In genomic region chr2:167453814-167454213, GRCm38 (mm10) we compare ENCODE assay signal across 13 mouse cellular contexts. TPM values are rescaled to one million over a fixed set of nuclear protein-coding genes. Genes with fewer than 3 reads are reported as not detected.
DNase-seq lines count a peak whose midpoint lies in the region; ATAC-seq and TF ChIP-seq lines count a peak whose summit lies in the region.
"Had no signal": no experiment of that assay in that cellular context is flagged by ENCODE, and none has a peak within 500 bp of the region (broad histone marks: within the 10 kb centered on the region; RNA-seq: fewer than 3 reads in every experiment).

No protein-coding gene starts in this region.

- TF ChIP-seq CTCF in cerebellum, adult 2 months (IDR thresholded peaks at IDR 0.05; ENCODE audit: borderline replicate concordance, insufficient read depth, low read depth, low read length), result no peak
- TF ChIP-seq CTCF in layer of hippocampus, adult 2 months (conservative IDR thresholded peaks at IDR 0.05), result no peak

- 10% methylated on average over 3 of the region's 3 CpGs for WGBS in cerebellum, adult 2 months

- no peak overlapping the region for H3K4me3 ChIP-seq in cerebellum, adult 2 months (replicated peaks; ENCODE audit: insufficient read depth, low read depth, low read length)
- no peak overlapping the region for H3K4me3 ChIP-seq in layer of hippocampus, adult 2 months
- H3K4me3 ChIP-seq: forebrain, embryonic 13.5 days; kidney, embryonic 15.5 days; midbrain, embryonic 10.5 days had no signal

- ATAC-seq in cerebellum, adult (ENCODE audit: insufficient number of reproducible peaks, low FRiP score, low TSS enrichment), result no peak
- ATAC-seq: forebrain, embryonic 13.5 days; hindbrain, embryonic 16.5 days had no signal

- 0 out of 2 replicates have a peak overlapping the region, but pooled peaks have one; percentile 24 for H3K27ac ChIP-seq in cerebellum, adult 2 months (ENCODE audit: insufficient read depth, low read length)
- H3K27ac ChIP-seq in layer of hippocampus, adult 2 months, result peak overlapping the region; percentile 39; the same call in 1 of the 2 replicates
- H3K27ac ChIP-seq: forebrain, embryonic 13.5 days; kidney, embryonic 15.5 days; midbrain, embryonic 10.5 days had no signal

- no peak for TF ChIP-seq POLR2A in cerebellum, adult 2 months (IDR thresholded peaks at IDR 0.05; ENCODE audit: borderline replicate concordance, insufficient read depth, low read length)

- H3K27me3 ChIP-seq in cerebellum, adult 2 months (ENCODE audit: control insufficient read depth, insufficient read depth, low read length), result no peaks in the 10 kb centered on the region
- H3K27me3 ChIP-seq: forebrain, embryonic 13.5 days; kidney, embryonic 15.5 days had no signal

- DNase-seq in cerebellum, adult 2 months, result peak; percentile 64 to 70
- DNase-seq in layer of hippocampus, adult 2 months (ENCODE audit: low spot score in 2 of 2), result peak; percentile 37 to 64
- no peak for DNase-seq in layer of hippocampus, postnatal 10 days (ENCODE audit: low spot score in 2 of 2)
- peak; percentile 42 for DNase-seq in right cerebral cortex, postnatal 14 days
- no peak for DNase-seq in right cerebral cortex, postnatal 36 days (ENCODE audit: low spot score in 2 of 2)
- no peak for DNase-seq in thymus, postnatal 25 days
- DNase-seq: B cell, adult 2 months; thymus, postnatal 14 days had no signal

- H3K4me1 ChIP-seq in cerebellum, adult 2 months (ENCODE audit: control insufficient read depth, insufficient read depth, low read length), result peaks cover 64% of the 10 kb centered on the region
- H3K4me1 ChIP-seq: forebrain, embryonic 13.5 days; midbrain, embryonic 10.5 days had no signal

RNA-seq across cellular contexts. Expression of gene Slc9a8, which starts 32.3 kb away (rescaled TPM):
- 60.9 and 63.5 TPM in 2 replicates for polyA plus RNA-seq in cerebellum, adult 2 months (2012; rRNA removed)
- total RNA-seq in layer of hippocampus, adult 2 months (2021), result 10 to 100 TPM; 33.2 to 34.5 TPM
- total RNA-seq in layer of hippocampus, postnatal 10 days (2021), result 10 to 100 TPM; 33.6 to 35.0 TPM

RNA-seq across cellular contexts. Expression of gene Rnf114, which starts 38.6 kb away (rescaled TPM):
- polyA plus RNA-seq in cerebellum, adult 2 months (2012; rRNA removed), result 101 and 106 TPM in 2 replicates
- 10 to 100 TPM; 50.9 to 51.6 TPM for total RNA-seq in layer of hippocampus, adult 2 months (2021)
- total RNA-seq in layer of hippocampus, postnatal 10 days (2021), result 10 to 100 TPM; 31.1 to 34.1 TPM

RNA-seq across cellular contexts. Expression of gene Spata2, which starts 38.9 kb away (rescaled TPM):
- polyA plus RNA-seq in cerebellum, adult 2 months (2012; rRNA removed), result 80.2 and 88.0 TPM in 2 replicates
- 10 to 100 TPM; 80.9 to 82.4 TPM for total RNA-seq in layer of hippocampus, adult 2 months (2021)
- total RNA-seq in layer of hippocampus, postnatal 10 days (2021), result 10 to 100 TPM; 64.6 to 65.1 TPM

Comparison
In these comparisons a context has a peak if more than half of its experiments do, and no peak if none do; other contexts are left out.
1. DNase-seq: peak in cerebellum, adult 2 months (2 of 2), layer of hippocampus, adult 2 months (2 of 2) and right cerebral cortex, postnatal 14 days (single experiment); none in layer of hippocampus, postnatal 10 days (0 of 2), right cerebral cortex, postnatal 36 days (0 of 2) and thymus, postnatal 25 days (single experiment).